Mouse (Mus musculus): ENCODE results near the gene Cnpy1. TPM values are rescaled to one million over a fixed set of nuclear protein-coding genes. Genes with fewer than 3 reads are reported as not detected.

The Cnpy1 gene
- polyA plus RNA-seq, 1 experiment = not detected

DNA sequence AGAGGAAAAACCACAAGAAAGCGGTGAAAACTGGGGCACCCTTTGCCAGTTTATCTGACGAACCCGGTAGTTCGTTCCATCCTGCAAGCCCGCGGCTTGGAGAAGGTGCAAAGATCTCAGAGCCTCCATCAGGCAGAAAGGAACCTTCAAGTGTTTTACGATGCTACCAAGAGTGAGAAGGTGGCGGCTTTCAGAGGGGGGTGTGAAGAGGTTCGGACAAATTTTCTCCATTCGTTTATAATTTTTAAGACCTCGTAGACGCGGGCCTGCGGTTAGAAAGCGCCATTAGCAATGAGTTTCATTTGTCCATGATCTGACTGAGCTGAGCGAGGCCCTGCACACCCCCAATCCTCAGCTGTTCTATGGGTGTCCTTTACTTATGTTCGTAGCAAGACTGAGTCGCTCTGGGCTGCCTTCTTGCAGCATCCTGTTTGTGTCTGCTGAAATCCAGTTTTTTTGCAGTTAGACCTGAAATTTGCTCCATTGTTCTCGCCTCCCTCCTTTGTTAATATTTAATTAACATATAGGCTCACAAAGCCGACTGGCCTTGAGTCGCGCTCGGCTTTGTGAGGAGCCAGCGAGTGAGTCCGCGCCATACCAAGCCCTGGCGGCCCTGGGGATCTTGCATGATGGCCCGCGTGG lies 77.9 kb downstream of the Cnpy1 start:
- Histone ChIP-seq H3K4me1 (ENCODE audit: control insufficient read depth, insufficient read depth, insufficient read length, low read length) (peaks cover 5% of the 10 kb centered on the region), H3K4me3 (ENCODE audit: insufficient read depth, low read depth, low read length) (peak overlapping the region; percentile 36), H3K27ac (replicated peaks; ENCODE audit: low read depth, low read length) (no peak overlapping the region)

GRCm38 (mm10) chr5:28166256-28167231 lies 79.1 kb downstream of the Cnpy1 start:
- Histone ChIP-seq H3K27ac (replicated peaks; ENCODE audit: low read depth, low read length) (no peak overlapping the region), H3K4me1 (ENCODE audit: control insufficient read depth, insufficient read depth, insufficient read length, low read length) (peaks cover 5% of the 10 kb centered on the region), H3K4me3 (ENCODE audit: insufficient read depth, low read depth, low read length) (peak overlapping the region; percentile 63)

DNA sequence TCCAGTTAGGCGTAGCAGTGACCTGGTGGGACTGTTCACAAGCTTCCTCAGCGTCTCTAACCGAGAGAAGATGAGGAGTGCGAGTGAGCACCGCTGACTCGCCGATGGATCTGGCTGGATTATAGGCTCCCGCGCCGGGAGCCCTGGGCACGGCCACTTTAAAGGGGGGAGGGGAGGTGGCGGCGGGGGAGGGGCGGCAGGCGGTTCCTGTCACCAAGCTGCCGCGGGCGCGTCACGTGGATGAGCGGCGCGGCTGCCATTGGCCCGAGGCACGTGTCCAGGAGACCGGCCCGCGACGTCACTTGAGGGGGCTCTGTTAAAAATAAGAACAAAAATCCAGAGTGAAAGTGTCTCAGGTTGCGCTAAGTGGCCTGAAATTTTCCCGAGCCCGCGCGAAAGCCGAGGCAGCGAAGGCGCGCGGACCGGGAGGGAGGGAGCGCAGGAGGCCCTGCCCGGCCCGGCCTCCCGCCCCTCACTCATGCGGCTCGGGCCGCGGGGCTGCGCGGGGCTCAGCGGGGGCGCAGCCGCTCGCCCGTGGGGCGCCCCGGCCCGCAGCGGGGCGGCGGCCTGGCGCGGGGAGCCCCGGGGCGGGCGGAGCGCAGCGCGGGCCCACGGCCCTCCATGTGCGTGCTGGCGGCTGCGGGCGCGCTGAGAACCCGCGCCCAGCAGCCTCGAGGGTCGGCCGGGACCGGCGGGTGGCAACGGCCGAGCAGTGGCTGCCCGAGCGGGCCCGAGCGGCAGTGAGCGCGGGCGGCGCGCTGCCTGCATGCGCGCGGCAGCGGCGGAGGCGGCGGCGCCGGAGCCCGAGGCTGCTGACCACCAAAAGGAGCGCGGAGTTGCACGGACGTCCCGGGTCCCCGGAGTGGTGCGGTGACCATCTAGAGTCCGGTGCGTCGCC lies 80.0 kb downstream of the Cnpy1 start, which contains the start of gene En2:
Gene En2 (plus strand): TSS at position 337 of the 898 bp plus-strand sequence.
- Histone ChIP-seq H3K4me3 (ENCODE audit: insufficient read depth, low read depth, low read length) (peak within 1 kb of the TSS; percentile 63), H3K27ac (replicated peaks; ENCODE audit: low read depth, low read length) (no peak within 1 kb of the TSS), H3K4me1 (ENCODE audit: control insufficient read depth, insufficient read depth, insufficient read length, low read length) (peaks cover 5% of the 10 kb centered on the region)

DNA sequence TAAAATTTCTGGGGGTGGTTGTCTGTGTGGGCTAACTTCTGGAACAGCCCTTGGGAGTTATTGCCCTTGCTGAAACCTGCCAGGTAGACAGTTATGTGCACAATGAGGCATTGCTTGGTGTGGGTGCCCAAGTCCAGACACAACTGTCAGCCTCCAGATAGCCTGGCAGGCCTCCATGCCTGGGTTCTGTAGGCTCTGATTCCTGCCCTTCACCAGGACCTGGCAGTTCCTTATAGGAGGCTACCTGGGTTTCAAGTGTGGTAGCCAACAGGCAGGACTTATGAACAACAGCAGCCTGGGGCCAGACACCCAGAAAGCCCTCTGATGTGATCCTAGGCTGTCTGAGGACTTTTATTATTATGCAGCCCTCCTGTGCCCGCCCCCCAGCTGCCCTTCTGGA lies 81.7 kb downstream of the Cnpy1 start:
- no peak overlapping the region for H3K4me3 ChIP-seq (ENCODE audit: insufficient read depth, low read depth, low read length)
- H3K4me1 ChIP-seq (ENCODE audit: control insufficient read depth, insufficient read depth, insufficient read length, low read length) = peaks cover 5% of the 10 kb centered on the region
- H3K27ac ChIP-seq (replicated peaks; ENCODE audit: low read depth, low read length) = no peak overlapping the region

DNA sequence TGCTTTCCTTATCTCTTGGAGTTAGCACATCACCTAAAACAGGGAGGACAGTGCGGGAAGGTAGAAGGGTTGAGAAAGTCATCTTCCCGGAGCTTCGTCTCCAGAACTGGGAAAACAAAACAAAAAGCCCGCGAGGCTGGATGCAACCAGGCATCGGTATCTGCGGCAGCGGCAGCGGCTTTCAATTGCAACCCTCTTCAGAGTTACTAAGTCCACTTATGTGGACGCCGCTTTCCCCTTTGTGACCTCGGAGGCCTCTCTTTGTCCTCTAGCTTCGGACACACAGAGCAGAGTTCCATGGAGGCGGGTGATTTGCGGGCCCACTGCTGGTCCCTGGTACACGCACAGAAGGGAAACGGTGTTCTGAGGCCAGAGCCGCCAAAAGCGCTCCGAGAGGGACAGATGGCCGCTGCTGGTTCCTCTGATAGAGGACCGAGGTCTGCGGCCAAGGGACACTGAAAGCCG lies 83.6 kb downstream of the Cnpy1 start:
- peaks cover under 1% of the 10 kb centered on the region; the same call in 1 of the 2 replicates for H3K4me1 ChIP-seq (ENCODE audit: control insufficient read depth, insufficient read depth, insufficient read length, low read length)
- H3K4me3 ChIP-seq (ENCODE audit: insufficient read depth, low read depth, low read length) = no peak overlapping the region
- no peak overlapping the region for H3K27ac ChIP-seq (replicated peaks; ENCODE audit: low read depth, low read length)

DNA sequence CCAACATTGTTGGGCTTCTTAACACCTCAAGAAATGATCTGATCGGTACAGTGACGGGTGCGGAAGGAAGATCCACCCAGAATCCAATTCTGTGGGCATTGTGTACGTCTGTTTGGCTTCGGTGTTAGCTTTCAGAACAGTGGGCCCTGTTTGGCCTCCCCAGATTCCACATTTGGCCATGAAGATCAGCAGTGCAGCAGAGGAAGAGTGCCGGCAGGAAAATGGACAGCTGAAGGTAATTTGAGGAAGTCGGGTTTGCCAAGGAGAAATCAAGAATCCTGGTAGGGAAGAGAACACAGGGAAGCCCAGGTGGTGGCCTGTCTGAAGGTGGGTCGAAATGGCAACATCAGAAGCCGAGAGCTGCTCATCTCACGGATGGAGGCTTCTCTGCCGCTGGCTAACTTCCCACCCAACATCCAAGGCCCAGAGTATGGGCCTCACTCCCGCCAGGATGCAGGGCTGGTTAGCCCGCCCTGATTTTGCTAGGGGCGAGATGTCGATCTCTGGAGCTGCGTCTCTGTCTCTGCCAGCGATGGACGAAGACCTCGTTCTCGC lies 84.1 kb downstream of the Cnpy1 start:
- H3K27ac ChIP-seq (replicated peaks; ENCODE audit: low read depth, low read length) = no peak overlapping the region
- H3K4me3 ChIP-seq (ENCODE audit: insufficient read depth, low read depth, low read length) = no peak overlapping the region
- H3K4me1 ChIP-seq (ENCODE audit: control insufficient read depth, insufficient read depth, insufficient read length, low read length) = no peaks in the 10 kb centered on the region

DNA sequence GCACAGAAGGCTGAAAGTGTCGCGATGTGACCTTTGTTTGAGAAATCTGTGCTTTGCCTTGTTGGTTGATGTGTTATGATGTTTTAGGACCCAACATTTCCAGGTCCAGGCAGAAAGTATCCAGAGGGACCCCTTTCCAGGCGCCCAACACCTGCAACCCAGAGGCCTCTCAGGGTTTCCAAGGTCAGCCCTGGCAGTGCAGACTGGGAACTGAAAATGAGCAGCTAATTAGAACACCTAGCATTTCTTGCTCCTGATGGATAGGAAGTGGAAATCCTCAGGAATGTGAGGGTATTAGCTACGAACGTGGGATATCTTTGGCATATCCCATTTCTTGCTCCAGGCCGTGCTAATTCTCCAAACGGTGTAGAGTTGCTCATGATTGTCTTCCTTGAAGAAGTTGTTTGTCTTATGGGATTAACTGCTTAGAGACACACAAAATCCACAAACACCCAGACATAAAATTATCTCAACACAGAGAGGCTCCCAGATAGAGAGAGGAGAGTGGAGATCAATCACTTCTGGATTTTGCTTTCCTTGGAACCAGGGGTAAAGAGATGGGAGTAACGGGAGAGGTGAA lies 85.6 kb downstream of the Cnpy1 start:
- Histone ChIP-seq H3K4me3 (ENCODE audit: insufficient read depth, low read depth, low read length) (no peak overlapping the region), H3K27ac (replicated peaks; ENCODE audit: low read depth, low read length) (no peak overlapping the region), H3K4me1 (ENCODE audit: control insufficient read depth, insufficient read depth, insufficient read length, low read length) (no peaks in the 10 kb centered on the region)

DNA sequence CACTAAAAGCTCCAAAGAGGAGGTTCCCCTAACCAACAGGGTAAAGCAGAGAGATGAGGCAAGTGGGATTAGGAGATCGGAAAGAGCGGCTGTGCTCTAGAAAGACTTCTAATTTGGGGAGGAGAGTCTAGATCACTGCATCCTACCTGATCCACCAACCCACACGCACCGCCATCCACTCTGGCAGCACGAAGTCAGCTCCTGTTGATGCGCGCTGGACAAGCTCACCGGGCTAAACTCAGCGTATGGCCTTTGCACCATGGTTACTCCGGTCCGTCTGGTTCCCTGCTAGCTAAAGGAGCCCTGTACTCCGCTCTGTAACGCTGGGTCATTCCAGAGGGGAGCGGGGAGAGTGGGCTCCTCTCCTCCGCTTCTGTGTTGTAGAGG lies 86.5 kb downstream of the Cnpy1 start:
- no peak overlapping the region for H3K27ac ChIP-seq (replicated peaks; ENCODE audit: low read depth, low read length)
- no peaks in the 10 kb centered on the region for H3K4me1 ChIP-seq (ENCODE audit: control insufficient read depth, insufficient read depth, insufficient read length, low read length)
- no peak overlapping the region for H3K4me3 ChIP-seq (ENCODE audit: insufficient read depth, low read depth, low read length)

DNA sequence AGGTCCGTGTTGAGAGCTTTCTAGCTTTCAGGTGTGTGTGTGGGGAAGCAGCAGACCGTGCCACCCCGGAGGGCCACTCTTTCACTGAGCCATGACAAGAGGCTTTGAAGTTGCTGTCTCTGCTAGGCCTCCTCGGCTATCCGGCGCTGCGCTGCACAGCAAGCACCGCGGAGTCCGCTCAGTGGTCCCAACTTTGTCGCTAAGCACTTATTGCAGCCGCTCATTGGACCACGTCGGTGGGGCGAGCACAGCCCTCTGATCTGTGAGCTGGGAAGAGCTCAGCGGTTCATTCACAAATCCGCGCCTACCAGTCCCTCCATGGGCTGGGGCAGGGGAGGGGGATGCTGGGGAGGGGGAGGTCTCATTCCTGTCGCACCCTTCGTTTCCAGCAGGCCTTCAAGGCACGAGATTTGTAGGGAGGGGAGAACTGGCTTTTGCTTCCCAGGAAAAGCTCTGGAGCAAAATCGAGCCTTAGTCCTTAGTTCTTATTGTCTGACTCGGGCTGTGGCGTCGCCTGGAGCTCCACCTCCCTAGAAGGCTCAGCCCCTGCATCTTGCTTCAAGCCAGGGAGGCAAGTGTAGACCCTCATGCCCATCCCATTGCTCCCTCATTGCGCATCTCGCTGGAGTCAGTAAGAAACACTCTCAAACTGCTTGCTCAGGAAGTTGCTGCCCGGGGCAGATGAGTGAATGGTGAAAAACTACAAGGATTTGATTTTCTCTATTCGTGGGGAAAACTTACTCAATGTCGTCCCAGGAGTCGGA lies 87.1 kb downstream of the Cnpy1 start:
- no peak overlapping the region for H3K4me3 ChIP-seq (ENCODE audit: insufficient read depth, low read depth, low read length)
- no peak overlapping the region for H3K27ac ChIP-seq (replicated peaks; ENCODE audit: low read depth, low read length)
- no peaks in the 10 kb centered on the region for H3K4me1 ChIP-seq (ENCODE audit: control insufficient read depth, insufficient read depth, insufficient read length, low read length)

- no peak overlapping the region for H3K4me3 ChIP-seq (ENCODE audit: insufficient read depth, low read depth, low read length)
- no peaks in the 10 kb centered on the region for H3K4me1 ChIP-seq (ENCODE audit: control insufficient read depth, insufficient read depth, insufficient read length, low read length)
- H3K27ac ChIP-seq (replicated peaks; ENCODE audit: low read depth, low read length) = no peak overlapping the region
Observed at GRCm38 (mm10) chr5:28157781-28158180, 87.8 kb downstream of the Cnpy1 start.

DNA sequence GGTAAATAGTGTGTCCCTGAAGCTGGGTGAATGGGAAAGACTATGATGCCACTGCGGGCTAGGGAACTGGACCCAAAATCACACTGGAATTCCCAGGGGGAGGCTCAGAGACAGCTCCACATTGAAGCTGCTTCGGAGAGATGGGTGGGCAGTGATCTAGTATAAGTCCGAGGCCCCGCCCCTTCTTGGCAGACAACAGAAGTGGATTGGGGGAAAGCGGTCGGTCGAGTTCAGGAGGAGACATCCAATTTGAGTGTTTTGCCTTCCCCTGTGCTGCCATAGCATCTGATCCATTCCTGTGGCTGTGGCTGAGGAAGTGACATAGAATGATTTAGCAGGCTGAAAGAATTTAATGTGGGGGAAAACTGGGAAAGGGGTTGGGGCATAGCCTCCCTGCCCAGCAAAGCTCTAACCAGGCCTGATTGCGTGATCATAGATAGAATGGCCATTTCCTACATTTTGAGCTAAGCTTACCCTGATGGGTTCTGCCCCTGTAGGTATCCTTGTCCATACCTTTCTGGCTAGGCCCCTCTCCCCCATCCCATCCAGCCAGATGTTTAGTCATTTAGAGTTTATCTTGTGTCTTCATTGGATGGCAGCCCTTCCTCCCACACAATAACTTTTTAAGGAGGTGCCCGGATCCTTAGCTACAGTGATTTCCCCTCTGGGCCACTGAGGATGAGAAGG lies 88.4 kb downstream of the Cnpy1 start:
- Histone ChIP-seq H3K4me3 (ENCODE audit: insufficient read depth, low read depth, low read length) (no peak overlapping the region), H3K27ac (replicated peaks; ENCODE audit: low read depth, low read length) (no peak overlapping the region), H3K4me1 (ENCODE audit: control insufficient read depth, insufficient read depth, insufficient read length, low read length) (no peaks in the 10 kb centered on the region)
